Mouse (Mus musculus) duodenum, adult 2 months (tissue): ENCODE results near the gene Abcb1b. TPM values are rescaled to one million over a fixed set of nuclear protein-coding genes. Genes with fewer than 3 reads are reported as not detected.

Source experiments
- polyA plus RNA-seq: library from polyadenylated mRNA; depleted of rRNA; stranded (reverse); fragments of >200 nt; gene quantifications from 2 replicates; pipeline ENCODE4 v1.2.3, GENCODE M21; 2012; ENCODE audit warnings: low replicate concordance; rRNA removed

Abcb1b gene
- 0.20 and 0.25 TPM in 2 replicates for polyA plus RNA-seq

GRCm38 (mm10) chr5:8797987-8798751 is at the start of gene Abcb1b:
Abcb1b (plus strand) TSS chr5:8798147.

DNA sequence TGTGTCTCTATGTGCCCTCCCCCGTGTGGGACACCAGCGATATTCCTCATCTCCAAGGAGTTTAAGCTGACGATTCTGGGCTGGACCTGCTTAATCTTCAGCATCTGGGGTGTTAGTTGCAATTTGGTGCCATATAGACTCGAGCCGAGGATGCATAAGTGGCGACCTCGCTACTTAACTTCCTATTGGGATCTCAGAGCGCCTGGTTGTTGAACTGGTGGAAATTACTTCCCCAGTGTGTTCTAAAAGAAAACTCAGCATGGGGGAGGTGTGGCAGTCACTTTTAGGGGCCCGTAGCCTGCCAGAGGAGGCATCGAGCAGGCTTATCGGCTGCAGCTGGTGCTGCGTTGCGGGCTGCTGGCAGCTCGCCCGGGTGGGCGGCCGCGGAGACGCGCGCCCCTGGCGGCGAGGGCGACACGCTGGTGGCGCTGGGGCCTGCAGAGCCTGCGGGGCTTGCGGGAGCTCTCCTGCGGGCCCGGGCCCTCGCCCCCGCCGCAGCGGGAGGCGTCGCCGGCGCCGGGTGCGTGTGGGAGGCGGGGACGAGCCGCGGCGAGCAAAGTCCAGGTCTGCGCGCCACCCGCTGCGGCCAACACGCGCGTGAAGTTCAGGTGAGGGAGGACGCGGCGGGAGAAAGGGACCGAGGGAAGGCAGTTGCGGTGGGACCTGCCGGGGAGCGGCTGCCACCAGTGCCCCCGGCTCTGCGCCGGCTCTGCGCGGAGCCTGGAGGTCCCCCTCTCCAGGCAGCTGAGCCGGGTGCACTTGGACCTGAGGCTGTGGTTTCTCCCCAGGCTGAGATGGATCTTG is 95.6 kb downstream of the Abcb1b start, which contains the start of gene Abcb4:
Gene Abcb4 (plus strand): TSS at position 418 of the 804 bp plus-strand sequence.

Other genes starting within 250 kb of the Abcb1b start
- 1.3 and 2.9 TPM in 2 replicates for gene Rundc3b, start 175.2 kb upstream of the Abcb1b start, polyA plus RNA-seq
- 7.5 and 16.6 TPM in 2 replicates for gene Abcb1a, start 138.1 kb upstream of the Abcb1b start, polyA plus RNA-seq
- gene Abcb4, start 95.6 kb downstream of the Abcb1b start, polyA plus RNA-seq = not detected in 2 replicates
- 6.7 and 8.3 TPM in 2 replicates for gene Crot, start 199.2 kb downstream of the Abcb1b start, polyA plus RNA-seq